Comparison of ENCODE assay signal across 26 mouse cellular contexts in genomic region chr14:33634354-33634753, GRCm38 (mm10). TPM values are rescaled to one million over a fixed set of nuclear protein-coding genes. Genes with fewer than 3 reads are reported as not detected.
"Had no signal": no experiment of that assay in that cellular context is flagged by ENCODE, and none has a peak within 500 bp of the region (broad histone marks: within the 10 kb centered on the region; RNA-seq: fewer than 3 reads in every experiment).

No protein-coding gene starts in this region.

- H3K27me3 ChIP-seq: heart, embryonic 13.5 days; heart, embryonic 15.5 days; hindbrain, embryonic 13.5 days; hindbrain, embryonic 15.5 days; kidney, embryonic 15.5 days; limb, embryonic 12.5 days had no signal

- H3K27ac ChIP-seq: heart, adult 2 months; heart, embryonic 13.5 days; heart, embryonic 15.5 days; hindbrain, embryonic 13.5 days; hindbrain, embryonic 15.5 days; hindbrain, postnatal 0 days; kidney, embryonic 15.5 days; kidney, postnatal 0 days; limb, embryonic 10.5 days; limb, embryonic 12.5 days had no signal

- H3K4me3 ChIP-seq: heart, adult 2 months; heart, embryonic 13.5 days; heart, embryonic 15.5 days; hindbrain, embryonic 13.5 days; hindbrain, embryonic 15.5 days; kidney, embryonic 15.5 days; limb, embryonic 10.5 days; limb, embryonic 12.5 days had no signal

- H3K4me1 ChIP-seq: heart, embryonic 13.5 days; heart, embryonic 15.5 days; hindbrain, embryonic 13.5 days; hindbrain, embryonic 15.5 days; kidney, embryonic 15.5 days; limb, embryonic 10.5 days; limb, embryonic 12.5 days had no signal

- H3K9ac ChIP-seq: forebrain, postnatal 0 days; heart, embryonic 13.5 days; heart, embryonic 15.5 days; hindbrain, embryonic 13.5 days; hindbrain, embryonic 15.5 days; kidney, embryonic 15.5 days; limb, embryonic 12.5 days had no signal

- H3K36me3 ChIP-seq: heart, embryonic 13.5 days; heart, embryonic 15.5 days; hindbrain, embryonic 13.5 days; hindbrain, embryonic 15.5 days; kidney, embryonic 15.5 days; limb, embryonic 10.5 days; limb, embryonic 12.5 days had no signal

- ATAC-seq: forebrain, postnatal 0 days; hindbrain, postnatal 0 days; intestine, embryonic 16.5 days had no signal

- DNase-seq: forebrain, postnatal 0 days; gastrocnemius, postnatal 14 days; gastrocnemius, postnatal 36 days; heart, adult 2 months; heart, postnatal 14 days; heart, postnatal 36 days; kidney, adult 11 months; kidney, adult 2 months; kidney, adult 9 months; kidney, postnatal 14 days; kidney, postnatal 36 days; layer of hippocampus, adult 9-11 months; layer of hippocampus, postnatal 36 days had no signal

- H3K9me3 ChIP-seq: heart, embryonic 13.5 days; heart, embryonic 15.5 days; hindbrain, embryonic 13.5 days; hindbrain, embryonic 15.5 days; kidney, embryonic 15.5 days; limb, embryonic 10.5 days; limb, embryonic 12.5 days had no signal

- H3K4me2 ChIP-seq: heart, embryonic 11.5 days; heart, embryonic 13.5 days; heart, embryonic 15.5 days; hindbrain, embryonic 13.5 days; hindbrain, embryonic 15.5 days; kidney, embryonic 15.5 days; limb, embryonic 12.5 days had no signal

RNA-seq across cellular contexts. Expression of gene Ptpn20, which starts 45.3 kb away (rescaled TPM):
- polyA plus RNA-seq: heart, embryonic 13.5 days; heart, postnatal 0 days; kidney, adult 2 months; kidney, embryonic 15.5 days; kidney, postnatal 0 days; large intestine, adult 2 months; limb, embryonic 12.5 days had no signal
